ENCODE assay signal across 9 mouse cellular contexts in genomic region chr4:137494751-137495500, GRCm38 (mm10). TPM values are rescaled to one million over a fixed set of nuclear protein-coding genes. Genes with fewer than 3 reads are reported as not detected.
A peak's percentile ranks its signal among the peaks of the same experiment; 100 is the strongest.
DNase-seq lines count a peak whose midpoint lies in the region; ATAC-seq and TF ChIP-seq lines count a peak whose summit lies in the region.
"Had no signal": no experiment of that assay in that cellular context is flagged by ENCODE, and none has a peak within 500 bp of the region (broad histone marks: within the 10 kb centered on the region; RNA-seq: fewer than 3 reads in every experiment).

No protein-coding gene starts in this region.

- no peak for TF ChIP-seq POLR2A in kidney, adult 2 months (IDR thresholded peaks at IDR 0.05; ENCODE audit: low read depth, low read length)
- no peak for TF ChIP-seq POLR2A in bone marrow, adult 2 months (IDR thresholded peaks at IDR 0.05; ENCODE audit: borderline replicate concordance, control insufficient read depth, low read depth, low read length)

- no peak overlapping the region for H3K4me3 ChIP-seq in kidney, adult 2 months (ENCODE audit: insufficient read depth, low read depth, low read length)
- H3K4me3 ChIP-seq in bone marrow, adult 2 months (replicated peaks; ENCODE audit: control insufficient read depth, low read depth, low read length): no peak overlapping the region
- H3K4me3 ChIP-seq in neural tube, embryonic 12.5 days: no peak overlapping the region

- peak; percentile 43 for DNase-seq in kidney, adult 2 months
- no peak for DNase-seq in kidney, adult 9 months
- peak; percentile 74 to 81 for DNase-seq in heart, adult 18-20 months
- peak; percentile 74 for DNase-seq in kidney, postnatal 10 days
- DNase-seq in spleen, postnatal 14 days (ENCODE audit: low spot score in 2 of 2): no peak
- DNase-seq in c-Kit-positive CD71-positive TER-119-positive erythroid progenitor cells, embryonic 14.5 days (ENCODE audit: low spot score): no peak

- peaks cover 25% of the 10 kb centered on the region for H3K4me1 ChIP-seq in kidney, adult 2 months (ENCODE audit: control insufficient read depth, insufficient read depth, low read length)
- H3K4me1 ChIP-seq in bone marrow, adult 2 months (ENCODE audit: control insufficient read depth, insufficient read depth, low read length): no peaks in the 10 kb centered on the region
- H3K4me1 ChIP-seq in neural tube, embryonic 12.5 days: peaks cover 19% of the 10 kb centered on the region

- H3K27me3 ChIP-seq in kidney, adult 2 months (replicated peaks; ENCODE audit: control insufficient read depth, insufficient read depth, low read length): no peaks in the 10 kb centered on the region
- no peaks in the 10 kb centered on the region for H3K27me3 ChIP-seq in neural tube, embryonic 12.5 days (replicated peaks)

- 0 out of 2 replicates have a peak, but pooled peaks have one; percentile 25 for ATAC-seq in neural tube, embryonic 12.5 days (ENCODE audit: low FRiP score, low read depth)

- WGBS in kidney, adult 2 months: 18% methylated on average over 19 of the region's 19 CpGs
- 63% methylated on average over 19 of the region's 19 CpGs for WGBS in bone marrow, adult 2 months
- WGBS in neural tube, embryonic 12.5 days: 12% methylated on average over 19 of the region's 19 CpGs

- H3K27ac ChIP-seq in kidney, adult 2 months (ENCODE audit: insufficient read depth, low read depth, low read length): peak overlapping the region; percentile 6; the same call in 1 of the 2 replicates
- H3K27ac ChIP-seq in bone marrow, adult 2 months (ENCODE audit: control insufficient read depth, insufficient read depth, low read depth, low read length, poor library complexity): peak overlapping the region; percentile 14; the same call in 1 of the 2 replicates
- 0 out of 2 replicates have a peak overlapping the region, but pooled peaks have one; percentile 26 for H3K27ac ChIP-seq in neural tube, embryonic 12.5 days

- H3K9ac ChIP-seq in neural tube, embryonic 12.5 days: no peak overlapping the region

- 0 out of 2 replicates have a peak overlapping the region, but pooled peaks have one; percentile 7 for H3K4me2 ChIP-seq in neural tube, embryonic 12.5 days (replicated peaks)

- no peak for TF ChIP-seq CTCF in kidney, adult 2 months (conservative IDR thresholded peaks at IDR 0.05; ENCODE audit: insufficient read depth, insufficient read length, low read depth, low read length)
- no peak for TF ChIP-seq CTCF in bone marrow, adult 2 months (IDR thresholded peaks at IDR 0.05; ENCODE audit: control insufficient read depth, insufficient read depth, low read length)

- H3K36me3 ChIP-seq in kidney, adult 2 months (ENCODE audit: control insufficient read depth, insufficient read depth, low read length): no peaks in the 10 kb centered on the region
- no peaks in the 10 kb centered on the region for H3K36me3 ChIP-seq in neural tube, embryonic 12.5 days

- H3K9me3 ChIP-seq in neural tube, embryonic 12.5 days: no peaks in the 10 kb centered on the region

RNA-seq across cellular contexts. Expression of gene Hspg2, which starts 26.4 kb away (rescaled TPM):
- polyA plus RNA-seq in kidney, adult 2 months (2012; rRNA removed): 29.7 and 34.7 TPM in 2 replicates
- 4.3 and 5.4 TPM in 2 replicates for polyA plus RNA-seq in bone marrow, adult 2 months (2011; ENCODE audit: insufficient read depth, insufficient read length, low replicate concordance, missing spikeins)
- 100 to 1,000 TPM; 153 to 170 TPM for total RNA-seq in heart, adult 18-20 months (2021)
- polyA plus RNA-seq in neural tube, embryonic 12.5 days (2016; fragmentation: Nextera tagmentation; extraction: Ambion mirVana): 11.3 and 12.4 TPM in 2 replicates

RNA-seq across cellular contexts. Expression of gene 1700013G24Rik, which starts 41.8 kb away (rescaled TPM):
- 0.22 and 0.46 TPM in 2 replicates for polyA plus RNA-seq in kidney, adult 2 months (2012; rRNA removed)
- polyA plus RNA-seq in bone marrow, adult 2 months (2011; ENCODE audit: insufficient read depth, insufficient read length, low replicate concordance, missing spikeins): not detected in 2 replicates
- total RNA-seq in heart, adult 18-20 months (2021): not detected
- polyA plus RNA-seq in neural tube, embryonic 12.5 days (2016; fragmentation: Nextera tagmentation; extraction: Ambion mirVana): not detected in 2 replicates
- total RNA-seq: layer of hippocampus, postnatal 14 days had no signal

Comparison
In these comparisons a context has a peak if more than half of its experiments do, and no peak if none do; other contexts are left out.
1. DNase-seq: peak in kidney, adult 2 months (single experiment), heart, adult 18-20 months (2 of 2) and kidney, postnatal 10 days (single experiment); none in kidney, adult 9 months (single experiment), spleen, postnatal 14 days (0 of 2) and c-Kit-positive CD71-positive TER-119-positive erythroid progenitor cells, embryonic 14.5 days (single experiment).
2. Peak in every context shown above with its lines, with median percentiles within 50 percentile points of each other: H3K27ac ChIP-seq.